Mouse (Mus musculus) cerebellum, postnatal 14 days (tissue): ENCODE results near the gene 9130023H24Rik.

Experiments used
- DNase-seq, 2 experiments: peaks; one replicate each; pipeline ENCODE4 v3.0.0; 2021; ENCODE audit warnings: mixed read lengths in 2 of 2

Gene 9130023H24Rik

GRCm38 (mm10) chr7:128237927-128238778 lies at the start of gene 9130023H24Rik:
TSS of gene 9130023H24Rik (minus strand) at chr7:128238031.
- DNase-seq, result peak; percentile 100

GRCm38 (mm10) chr7:128285060-128285459 lies 47.2 kb upstream of the 9130023H24Rik start:
- no peak for DNase-seq

GRCm38 (mm10) chr7:128284047-128284446 lies 46.2 kb upstream of the 9130023H24Rik start:
- no peak for DNase-seq

- no peak for DNase-seq
These were observed 44.9 kb upstream of the 9130023H24Rik start for GRCm38 (mm10) chr7:128282532-128283244.

- no peak for DNase-seq
These were observed 43.9 kb upstream of the 9130023H24Rik start for GRCm38 (mm10) chr7:128281765-128282164.

GRCm38 (mm10) chr7:128279750-128280149 lies 41.9 kb upstream of the 9130023H24Rik start:
- no peak for DNase-seq

- no peak for DNase-seq
These were observed 38.2 kb upstream of the 9130023H24Rik start for GRCm38 (mm10) chr7:128276051-128276450.

- DNase-seq, result peak; percentile 60 to 70
These were observed 33.7 kb upstream of the 9130023H24Rik start for GRCm38 (mm10) chr7:128271496-128271895.

- peak; percentile 53 to 79 for DNase-seq
These were observed 32.6 kb upstream of the 9130023H24Rik start for GRCm38 (mm10) chr7:128270431-128270850.

GRCm38 (mm10) chr7:128267813-128268212 lies 30.0 kb upstream of the 9130023H24Rik start:
- DNase-seq, result no peak

- DNase-seq, result no peak
These were observed 29.6 kb upstream of the 9130023H24Rik start for GRCm38 (mm10) chr7:128267391-128267790.

GRCm38 (mm10) chr7:128266056-128266455 lies 28.2 kb upstream of the 9130023H24Rik start:
- no peak for DNase-seq

- DNase-seq, result no peak
These were observed 27.6 kb upstream of the 9130023H24Rik start, which contains the start of gene Slc5a2 for GRCm38 (mm10) chr7:128265411-128265810. TSS of gene Slc5a2 (plus strand) at chr7:128265657.

GRCm38 (mm10) chr7:128256783-128257334 lies 19.0 kb upstream of the 9130023H24Rik start:
- peak in 1 of 2 experiments; percentile 15 for DNase-seq

GRCm38 (mm10) chr7:128255757-128256156 lies 17.9 kb upstream of the 9130023H24Rik start:
- no peak for DNase-seq

GRCm38 (mm10) chr7:128254978-128255377 lies 17.1 kb upstream of the 9130023H24Rik start:
- no peak for DNase-seq

GRCm38 (mm10) chr7:128252609-128253008 lies 14.8 kb upstream of the 9130023H24Rik start:
- peak in 1 of 2 experiments; percentile 43 for DNase-seq

- peak; percentile 44 to 60 for DNase-seq
These were observed 14.1 kb upstream of the 9130023H24Rik start for GRCm38 (mm10) chr7:128251946-128252345.

- no peak for DNase-seq
These were observed 12.2 kb upstream of the 9130023H24Rik start for GRCm38 (mm10) chr7:128249998-128250397.

GRCm38 (mm10) chr7:128248081-128249042 lies 10.5 kb upstream of the 9130023H24Rik start:
- DNase-seq, result no peak

GRCm38 (mm10) chr7:128247443-128247842 lies 9.6 kb upstream of the 9130023H24Rik start:
- peak; percentile 90 to 96 for DNase-seq
